Comparison of ENCODE assay signal across 11 mouse cellular contexts in the genomic region with DNA sequence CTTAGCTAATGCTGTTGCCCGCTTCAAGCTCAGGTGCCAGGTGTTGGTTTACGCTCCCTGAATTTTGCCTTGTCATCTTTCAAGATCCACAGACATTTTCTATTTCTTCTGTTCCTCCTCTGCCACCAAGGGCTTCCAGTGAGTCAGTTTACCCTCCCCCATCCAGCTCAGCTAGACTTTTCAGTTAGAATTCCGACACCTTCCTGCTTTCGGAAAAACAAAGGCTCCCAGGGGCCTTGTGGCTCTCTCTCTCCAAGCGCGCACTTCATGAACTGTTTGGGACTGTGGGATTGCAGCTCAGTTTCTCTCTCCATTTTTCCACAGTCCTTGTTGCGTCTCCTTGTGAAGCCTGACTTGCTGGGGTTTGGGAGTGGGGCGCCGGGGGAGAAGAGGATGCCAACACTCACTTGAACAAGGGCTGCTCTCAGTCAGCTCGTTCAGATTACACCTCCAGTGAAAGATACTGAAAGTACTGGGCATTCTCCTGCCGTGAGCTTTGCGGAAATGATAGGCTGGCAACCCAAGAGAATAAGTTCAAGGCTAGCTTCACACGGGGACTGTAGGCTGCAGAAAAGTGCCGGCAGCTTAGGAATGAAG.
A peak's percentile ranks its signal among the peaks of the same experiment; 100 is the strongest.
DNase-seq lines count a peak whose midpoint lies in the region; ATAC-seq and TF ChIP-seq lines count a peak whose summit lies in the region.
"Had no signal": no experiment of that assay in that cellular context is flagged by ENCODE, and none has a peak within 500 bp of the region (broad histone marks: within the 10 kb centered on the region; RNA-seq: fewer than 3 reads in every experiment).

No protein-coding gene starts in this region.

- no peak for TF ChIP-seq CTCF in hindbrain, postnatal 0 days (IDR thresholded peaks at IDR 0.05; ENCODE audit: low read depth)

- no peak for ATAC-seq in kidney, embryonic 14.5 days (ENCODE audit: low FRiP score, low TSS enrichment)
- ATAC-seq in hindbrain, postnatal 0 days = no peak
- ATAC-seq in midbrain, embryonic 16.5 days = no peak
- ATAC-seq in erythroblast, adult 5-6 weeks (replicated peaks; ENCODE audit: low FRiP score, poor library complexity, severe bottlenecking) = no peak

- no peaks in the 10 kb centered on the region for H3K9me3 ChIP-seq in kidney, embryonic 14.5 days (ENCODE audit: control insufficient read depth, low read length)
- no peaks in the 10 kb centered on the region for H3K9me3 ChIP-seq in hindbrain, postnatal 0 days (ENCODE audit: low read length)
- H3K9me3 ChIP-seq in midbrain, embryonic 16.5 days (replicated peaks; ENCODE audit: control insufficient read depth, low read length, poor library complexity, severe bottlenecking) = no peaks in the 10 kb centered on the region

- no peaks in the 10 kb centered on the region for H3K27me3 ChIP-seq in kidney, embryonic 14.5 days (ENCODE audit: control insufficient read depth, insufficient read depth, low read length)
- H3K27me3 ChIP-seq in hindbrain, postnatal 0 days (ENCODE audit: insufficient read depth, low read length) = no peaks in the 10 kb centered on the region
- no peaks in the 10 kb centered on the region for H3K27me3 ChIP-seq in midbrain, embryonic 16.5 days (ENCODE audit: control insufficient read depth, insufficient read depth, low read depth, low read length)

- 0 out of 2 replicates have a peak, but pooled peaks cover 5% of the 10 kb centered on the region for H3K4me1 ChIP-seq in kidney, embryonic 14.5 days (ENCODE audit: control insufficient read depth, insufficient read depth, low read length)
- 0 out of 2 replicates have a peak, but pooled peaks cover 3% of the 10 kb centered on the region for H3K4me1 ChIP-seq in hindbrain, postnatal 0 days (ENCODE audit: insufficient read depth, low read length)
- H3K4me1 ChIP-seq in midbrain, embryonic 16.5 days (ENCODE audit: control insufficient read depth, insufficient read depth, low read length) = peaks cover 5% of the 10 kb centered on the region; the same call in 1 of the 2 replicates

- H3K9ac ChIP-seq in kidney, embryonic 14.5 days (ENCODE audit: low read depth, low read length) = no peak overlapping the region
- H3K9ac ChIP-seq in hindbrain, postnatal 0 days (replicated peaks; ENCODE audit: low read length) = no peak overlapping the region
- no peak overlapping the region for H3K9ac ChIP-seq in midbrain, embryonic 16.5 days (ENCODE audit: low read depth, low read length)

- no peak for DNase-seq in kidney, postnatal 4 days
- DNase-seq in embryo, embryonic 11 days = peak; percentile 49
- no peak for DNase-seq in hindbrain, postnatal 0 days (ENCODE audit: low spot score)
- no peak for DNase-seq in urinary bladder, postnatal 14 days (ENCODE audit: low spot score)
- no peak for DNase-seq in urinary bladder, adult 2 months (ENCODE audit: low spot score)
- DNase-seq: cerebellum, adult 11 months; gastrocnemius, postnatal 36 days; thymus, postnatal 36 days had no signal

- 23% methylated on average over 14 of the region's 14 CpGs for WGBS in kidney, embryonic 14.5 days
- WGBS in hindbrain, postnatal 0 days = 31% methylated on average over 14 of the region's 14 CpGs
- WGBS in midbrain, embryonic 16.5 days = 27% methylated on average over 14 of the region's 14 CpGs

- no peak overlapping the region for H3K27ac ChIP-seq in kidney, embryonic 14.5 days (ENCODE audit: low read depth, low read length)
- no peak overlapping the region for H3K27ac ChIP-seq in hindbrain, postnatal 0 days
- no peak overlapping the region for H3K27ac ChIP-seq in midbrain, embryonic 16.5 days (ENCODE audit: low read length)

- H3K36me3 ChIP-seq in kidney, embryonic 14.5 days (ENCODE audit: control insufficient read depth, insufficient read depth, low read length) = no peaks in the 10 kb centered on the region
- H3K36me3 ChIP-seq in hindbrain, postnatal 0 days (ENCODE audit: insufficient read depth, low read length) = no peaks in the 10 kb centered on the region
- no peaks in the 10 kb centered on the region for H3K36me3 ChIP-seq in midbrain, embryonic 16.5 days (ENCODE audit: control insufficient read depth, insufficient read depth, low read length)

- H3K4me3 ChIP-seq in kidney, embryonic 14.5 days (ENCODE audit: low read length) = no peak overlapping the region
- H3K4me3 ChIP-seq in hindbrain, postnatal 0 days (ENCODE audit: low read length) = no peak overlapping the region
- no peak overlapping the region for H3K4me3 ChIP-seq in midbrain, embryonic 16.5 days (ENCODE audit: low read depth, low read length)

- H3K4me2 ChIP-seq in kidney, embryonic 14.5 days (replicated peaks; ENCODE audit: low read depth, low read length) = peak overlapping the region; percentile 30
- peak overlapping the region; percentile 40 for H3K4me2 ChIP-seq in hindbrain, postnatal 0 days (ENCODE audit: low read depth, low read length)
- H3K4me2 ChIP-seq in midbrain, embryonic 16.5 days (ENCODE audit: low read length) = peak overlapping the region; percentile 25
